Mouse (Mus musculus): ENCODE results near the gene Yes1. TPM values are rescaled to one million over a fixed set of nuclear protein-coding genes. Genes with fewer than 3 reads are reported as not detected.
"Not testable (repeated sequence)": the region's sequence is repeated elsewhere in the genome, so short reads cannot be mapped to it uniquely, and the experiment has no call there.

Yes1 gene
- total RNA-seq, 2 experiments from 2014 or later, result 0.04 to 1.1 TPM

- ATAC-seq (ENCODE audit: poor library complexity, severe bottlenecking), result no peak
Observed at GRCm38 (mm10) chr5:32706226-32706780, 95.3 kb downstream of the Yes1 start.

- no peak for ATAC-seq (ENCODE audit: poor library complexity, severe bottlenecking)
Observed at GRCm38 (mm10) chr5:32711485-32711884, 100.5 kb downstream of the Yes1 start.

- no peak for ATAC-seq (ENCODE audit: poor library complexity, severe bottlenecking)
Observed at GRCm38 (mm10) chr5:32712221-32713041, 101.5 kb downstream of the Yes1 start.

- no peak; the same call in 1 of the 2 replicates for ATAC-seq (ENCODE audit: poor library complexity, severe bottlenecking)
Observed at GRCm38 (mm10) chr5:32713042-32713702, 102.2 kb downstream of the Yes1 start.

DNA sequence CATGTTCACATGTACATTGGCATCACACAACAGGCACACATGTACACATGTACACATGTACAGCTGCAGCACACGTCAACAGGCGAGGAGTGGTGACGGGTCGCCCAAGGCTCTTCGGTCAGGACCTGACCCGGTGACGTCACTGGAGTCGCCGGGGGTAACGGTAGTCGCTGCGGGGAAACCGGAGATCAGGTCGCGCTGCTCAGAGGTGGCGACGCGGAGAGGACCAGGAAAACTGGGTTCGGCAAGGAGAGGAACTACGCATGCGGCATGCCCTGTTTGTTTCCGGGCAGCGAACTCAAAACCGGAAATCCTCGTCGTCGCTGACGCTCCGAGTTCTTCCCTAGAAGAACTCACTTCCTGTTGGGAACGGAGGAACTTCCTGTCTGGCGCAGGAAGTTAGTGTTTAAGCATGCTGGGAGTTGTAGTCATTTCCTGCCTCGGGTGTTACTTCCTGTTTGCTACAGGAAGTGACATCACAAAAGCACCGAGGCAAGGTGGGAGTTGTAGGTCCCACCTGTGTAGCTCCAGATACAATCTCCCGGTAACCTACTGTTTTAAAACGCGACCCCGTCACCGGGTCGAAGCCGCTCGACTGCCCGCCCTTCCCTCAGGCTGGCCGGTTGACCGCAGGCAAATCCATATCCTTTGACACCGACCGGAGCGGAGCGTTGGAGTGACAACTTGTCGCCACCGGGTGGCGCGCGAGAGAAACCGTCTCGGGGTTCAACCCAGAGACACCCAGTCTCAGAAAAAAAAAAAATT lies 102.9 kb downstream of the Yes1 start:
- ATAC-seq (ENCODE audit: poor library complexity, severe bottlenecking), result peak; percentile 95

GRCm38 (mm10) chr5:32717726-32718125 lies 106.8 kb downstream of the Yes1 start:
- no peak for ATAC-seq (ENCODE audit: poor library complexity, severe bottlenecking)

DNA sequence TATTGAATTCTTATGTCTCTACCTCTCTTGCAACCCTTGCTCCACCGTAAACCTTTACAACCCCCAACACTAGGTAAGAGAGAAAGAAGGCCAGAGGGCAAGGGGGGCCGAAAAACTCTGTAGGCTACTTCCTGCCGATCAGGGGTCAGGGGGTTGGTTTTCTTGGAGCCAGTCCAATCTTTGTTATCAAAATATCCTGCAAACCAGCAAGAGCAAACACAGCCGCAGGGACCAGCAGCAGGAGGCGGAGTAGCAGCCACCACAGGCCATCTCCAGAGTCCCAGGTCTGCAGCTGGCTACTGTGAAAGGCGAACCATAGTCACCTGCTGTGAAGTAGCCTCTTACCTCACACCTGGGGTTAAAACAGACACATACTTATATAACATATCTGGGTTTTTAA lies 107.9 kb downstream of the Yes1 start:
- ATAC-seq (ENCODE audit: poor library complexity, severe bottlenecking), result no peak

GRCm38 (mm10) chr5:32720416-32720815 lies 109.4 kb downstream of the Yes1 start:
- no peak for ATAC-seq (ENCODE audit: poor library complexity, severe bottlenecking)

DNA sequence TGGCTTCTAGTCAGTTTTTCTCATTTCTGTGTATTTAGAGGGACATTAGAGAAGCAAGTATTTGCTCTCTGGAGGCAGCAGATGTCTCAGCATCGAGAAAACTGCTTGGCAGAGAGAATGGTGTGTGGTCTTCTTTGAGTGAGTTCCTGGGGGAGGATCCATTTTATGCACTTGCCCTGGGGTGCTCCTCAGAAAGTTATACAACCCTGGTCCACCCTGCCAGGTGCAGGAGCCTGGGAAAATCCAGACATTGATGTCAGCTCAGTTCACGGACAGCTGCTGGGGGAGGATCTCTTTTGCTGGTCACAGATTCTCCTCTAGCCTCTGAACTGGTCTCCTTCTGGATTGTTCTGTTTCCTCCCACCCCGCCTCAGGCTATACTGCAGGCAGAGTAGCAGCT lies 110.3 kb downstream of the Yes1 start:
- ATAC-seq (ENCODE audit: poor library complexity, severe bottlenecking), result no peak

GRCm38 (mm10) chr5:32722263-32722662 lies 111.3 kb downstream of the Yes1 start:
- 0 out of 2 replicates have a peak, but pooled peaks have one; percentile 16 for ATAC-seq (ENCODE audit: poor library complexity, severe bottlenecking)

DNA sequence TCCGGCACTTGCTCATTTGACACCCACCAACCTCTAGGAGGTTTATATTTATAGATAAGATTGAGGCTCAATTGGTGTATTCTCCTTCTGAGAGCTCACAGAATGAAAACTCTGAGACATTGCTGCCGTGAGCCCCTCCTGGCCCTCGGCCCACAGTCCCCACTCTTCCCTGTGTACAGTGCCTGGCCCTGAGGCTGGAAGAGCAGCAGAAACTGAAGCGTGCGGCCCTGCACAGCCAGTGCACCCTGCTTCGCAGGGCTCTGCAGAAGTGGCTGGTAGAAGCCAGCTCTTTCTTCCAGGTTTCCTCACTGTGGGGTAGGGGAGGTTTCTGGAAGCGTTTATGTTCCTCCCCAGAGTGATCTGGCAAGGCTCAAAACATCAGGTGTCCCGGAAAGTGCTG lies 111.7 kb downstream of the Yes1 start:
- ATAC-seq (ENCODE audit: poor library complexity, severe bottlenecking), result peak; percentile 57

GRCm38 (mm10) chr5:32723981-32724380 lies 113.0 kb downstream of the Yes1 start:
- no peak for ATAC-seq (ENCODE audit: poor library complexity, severe bottlenecking)

GRCm38 (mm10) chr5:32725397-32725796 lies 114.4 kb downstream of the Yes1 start:
- not testable (repeated sequence) for ATAC-seq (ENCODE audit: poor library complexity, severe bottlenecking)

- ATAC-seq (ENCODE audit: poor library complexity, severe bottlenecking), result peak; percentile 49
Observed at GRCm38 (mm10) chr5:32728300-32728699, 117.3 kb downstream of the Yes1 start.

DNA sequence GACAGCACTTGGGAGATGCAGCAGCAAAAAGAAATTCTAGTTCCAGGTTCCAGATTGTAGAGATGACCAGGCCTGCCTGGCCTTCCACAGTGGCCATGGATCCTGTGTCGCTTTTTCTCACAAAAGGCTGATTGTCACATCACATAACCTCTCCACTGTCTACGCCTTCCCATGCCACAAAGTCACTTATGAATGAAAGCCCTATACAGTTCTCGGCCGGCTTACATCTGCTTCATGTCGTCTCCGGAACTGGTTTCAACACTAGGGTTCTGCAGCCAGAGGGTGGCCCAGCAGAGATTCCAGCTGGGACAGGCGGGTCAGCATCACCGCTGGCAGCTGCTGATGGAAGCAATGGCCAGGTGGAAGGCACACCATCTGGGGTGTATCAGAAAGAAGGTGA lies 117.9 kb downstream of the Yes1 start:
- ATAC-seq (ENCODE audit: poor library complexity, severe bottlenecking), result peak; percentile 47

DNA sequence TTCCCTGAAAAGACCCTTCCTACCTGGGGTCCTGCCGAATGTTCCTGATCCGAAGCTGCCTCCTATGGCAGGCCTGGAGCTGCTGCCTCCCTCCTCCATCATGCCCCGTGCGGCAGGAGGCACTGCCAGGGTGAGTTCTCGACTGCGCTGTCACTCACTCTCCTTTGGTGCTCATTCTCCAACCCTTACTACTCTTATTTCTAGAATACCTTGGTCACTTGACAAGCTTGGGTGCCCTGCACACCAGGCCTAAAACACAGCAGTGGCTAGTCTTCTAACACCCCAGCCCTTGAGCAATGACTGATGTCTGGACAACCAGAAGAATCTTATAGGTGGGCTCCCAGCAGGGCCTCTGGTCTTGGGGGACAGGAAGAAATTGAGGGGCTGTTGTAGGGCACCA lies 122.9 kb downstream of the Yes1 start:
- ATAC-seq (ENCODE audit: poor library complexity, severe bottlenecking), result peak; percentile 62

DNA sequence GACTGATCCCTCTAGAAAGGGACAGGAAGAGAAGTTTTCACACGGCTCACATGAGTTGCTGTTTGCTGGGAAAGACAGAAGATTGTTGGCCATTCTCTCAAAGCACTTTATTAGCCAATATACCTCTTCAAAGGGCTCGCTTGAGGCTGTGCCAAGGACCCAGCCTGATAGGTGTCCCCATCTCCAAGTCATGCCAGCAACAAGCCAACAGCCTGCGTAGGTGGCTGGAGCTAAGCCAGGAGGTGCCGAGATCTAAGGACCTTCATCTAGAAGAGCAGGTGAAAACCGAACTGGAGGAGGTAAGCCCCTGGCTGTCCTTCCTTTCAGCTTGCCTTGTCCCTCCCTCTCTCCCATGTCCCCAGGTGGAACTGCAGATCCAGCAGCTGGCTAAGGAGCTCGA lies 124.8 kb downstream of the Yes1 start:
- no peak for ATAC-seq (ENCODE audit: poor library complexity, severe bottlenecking)

Data from megakaryocyte, adult 5-6 weeks (primary cell).